Mouse (Mus musculus) natural killer cell, adult 2 months (primary cell): ENCODE data around the gene Ttc29.

Experiments used
- DNase-seq, 2 experiments: peaks; one replicate each; pipeline ENCODE4 v3.0.0; 2022; ENCODE audit warnings: low spot score in 2 of 2

Ttc29 gene

GRCm38 (mm10) chr8:78213074-78213473 lies at the start of gene Ttc29:
Gene Ttc29, plus strand, starts transcription at chr8:78213297.
- DNase-seq: no peak

DNA sequence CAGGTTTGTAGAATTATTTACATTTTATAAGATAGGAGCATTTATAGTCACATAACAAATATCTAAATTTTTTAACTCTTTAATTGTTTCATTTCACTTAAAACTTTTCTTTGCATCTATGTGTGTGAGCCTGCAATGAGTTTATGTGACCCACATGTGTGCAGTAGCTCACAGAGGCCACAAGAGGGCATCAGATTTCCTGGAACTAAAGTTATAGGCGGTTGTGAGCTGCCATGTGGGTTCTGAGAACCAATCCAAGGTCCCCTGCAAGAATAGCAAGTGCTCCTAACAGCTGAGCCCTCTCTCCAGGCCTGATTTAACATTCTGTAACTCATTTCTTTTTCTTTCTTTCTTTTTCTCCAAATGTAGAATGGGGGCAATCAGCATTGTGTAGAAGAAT lies 41.7 kb upstream of the Ttc29 start:
- DNase-seq: no peak

DNA sequence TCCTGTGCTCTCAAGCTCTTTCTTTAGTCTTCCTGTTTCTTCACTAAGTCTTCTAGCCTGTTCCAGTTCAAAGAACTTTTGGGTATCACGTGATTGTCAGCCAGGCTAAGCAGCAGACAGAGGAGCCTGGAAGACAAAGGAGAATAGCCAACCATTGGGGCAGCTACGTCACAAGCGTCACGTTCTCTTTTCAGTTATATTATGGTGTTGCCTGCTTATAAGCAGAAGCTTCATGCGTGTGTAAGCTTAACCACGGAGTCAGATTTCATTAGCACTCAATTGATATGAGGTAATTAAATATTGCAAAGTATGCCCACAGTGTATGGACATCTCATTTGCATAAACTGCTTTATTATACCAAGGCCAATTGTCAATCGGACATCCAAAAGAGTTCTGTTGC lies 30.4 kb upstream of the Ttc29 start:
- no peak for DNase-seq

DNA sequence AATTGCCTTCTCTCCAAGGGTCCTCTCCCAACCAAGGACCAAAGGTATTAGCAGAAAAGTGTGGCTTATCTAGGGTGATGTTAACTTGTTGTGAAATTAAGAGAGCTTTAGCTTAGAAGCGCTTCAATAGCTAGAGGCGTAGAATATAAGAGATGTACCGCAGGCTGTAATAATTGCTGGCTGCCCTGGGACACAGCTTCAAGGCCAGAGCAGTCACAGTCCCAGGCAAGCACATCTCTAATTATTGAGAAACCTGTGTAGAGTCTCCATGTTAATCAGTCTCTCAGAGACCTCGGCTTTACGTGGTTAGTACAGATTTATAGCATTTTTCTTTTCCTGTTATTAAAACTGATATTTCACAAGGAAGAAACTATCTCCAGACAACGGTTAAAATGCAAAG lies 29.7 kb upstream of the Ttc29 start:
- DNase-seq: no peak

DNA sequence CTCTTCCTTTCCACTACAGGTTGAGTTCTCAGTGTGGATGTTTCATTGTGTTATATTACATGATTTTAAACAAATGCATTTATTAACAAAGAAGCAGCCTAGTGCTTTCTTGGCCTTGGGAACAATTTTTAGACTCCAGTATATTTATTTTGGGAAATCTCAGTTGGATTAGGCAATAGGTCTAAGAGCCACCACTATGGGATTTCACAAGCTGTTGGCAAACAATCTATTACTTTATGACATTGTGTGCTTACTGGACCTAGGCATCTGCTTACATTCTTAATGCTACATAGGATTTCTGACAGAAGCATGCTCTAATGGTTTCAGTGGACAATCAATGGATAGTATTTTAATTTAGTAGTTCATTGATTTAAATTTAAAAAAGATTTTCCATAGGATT lies 26.0 kb upstream of the Ttc29 start:
- no peak for DNase-seq

GRCm38 (mm10) chr8:78204229-78204628 lies 8.9 kb upstream of the Ttc29 start:
- DNase-seq: no peak

DNA sequence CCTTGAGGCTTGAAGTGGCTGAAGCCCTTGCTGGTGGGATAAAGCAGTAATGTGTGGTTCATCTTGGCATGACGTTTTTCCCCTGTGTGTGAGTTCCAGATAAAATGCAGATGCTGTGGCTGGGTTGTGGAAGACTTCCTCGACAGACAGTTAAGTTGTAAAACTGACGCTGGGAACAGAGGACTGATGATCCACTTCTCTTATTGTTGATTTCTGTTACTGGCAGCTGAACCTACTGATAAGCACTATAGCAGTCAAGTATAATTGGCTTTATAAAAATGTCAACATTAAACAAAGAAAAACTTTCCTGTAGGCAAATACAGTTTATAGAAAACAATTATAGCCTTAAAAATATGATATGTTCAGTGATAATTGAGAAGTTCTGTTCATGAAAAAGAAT lies 2.7 kb upstream of the Ttc29 start:
- DNase-seq: no peak

- no peak for DNase-seq
These were observed 1.5 kb downstream of the Ttc29 start for GRCm38 (mm10) chr8:78214645-78215044.

GRCm38 (mm10) chr8:78226087-78226486 lies 13.0 kb downstream of the Ttc29 start:
- no peak for DNase-seq

DNA sequence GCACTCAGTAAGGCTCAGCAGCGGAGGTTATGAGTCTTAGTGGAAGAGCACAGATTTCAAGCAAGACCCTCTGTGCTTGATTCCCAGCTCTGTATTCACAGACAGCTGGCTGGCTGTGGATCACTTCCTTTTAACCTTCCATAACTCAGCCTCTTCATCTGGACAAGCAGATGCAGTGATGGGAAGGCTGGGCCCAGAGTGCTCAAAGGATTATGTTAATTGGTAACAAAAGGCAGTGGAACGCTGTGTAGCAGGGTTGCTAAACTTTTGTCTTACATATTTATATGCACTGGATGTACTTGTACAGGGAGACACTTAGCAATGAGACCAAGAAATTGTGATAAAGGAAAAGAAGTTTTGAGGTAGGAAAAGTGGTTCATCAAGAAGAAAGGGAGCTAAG lies 17.6 kb downstream of the Ttc29 start:
- DNase-seq: no peak

DNA sequence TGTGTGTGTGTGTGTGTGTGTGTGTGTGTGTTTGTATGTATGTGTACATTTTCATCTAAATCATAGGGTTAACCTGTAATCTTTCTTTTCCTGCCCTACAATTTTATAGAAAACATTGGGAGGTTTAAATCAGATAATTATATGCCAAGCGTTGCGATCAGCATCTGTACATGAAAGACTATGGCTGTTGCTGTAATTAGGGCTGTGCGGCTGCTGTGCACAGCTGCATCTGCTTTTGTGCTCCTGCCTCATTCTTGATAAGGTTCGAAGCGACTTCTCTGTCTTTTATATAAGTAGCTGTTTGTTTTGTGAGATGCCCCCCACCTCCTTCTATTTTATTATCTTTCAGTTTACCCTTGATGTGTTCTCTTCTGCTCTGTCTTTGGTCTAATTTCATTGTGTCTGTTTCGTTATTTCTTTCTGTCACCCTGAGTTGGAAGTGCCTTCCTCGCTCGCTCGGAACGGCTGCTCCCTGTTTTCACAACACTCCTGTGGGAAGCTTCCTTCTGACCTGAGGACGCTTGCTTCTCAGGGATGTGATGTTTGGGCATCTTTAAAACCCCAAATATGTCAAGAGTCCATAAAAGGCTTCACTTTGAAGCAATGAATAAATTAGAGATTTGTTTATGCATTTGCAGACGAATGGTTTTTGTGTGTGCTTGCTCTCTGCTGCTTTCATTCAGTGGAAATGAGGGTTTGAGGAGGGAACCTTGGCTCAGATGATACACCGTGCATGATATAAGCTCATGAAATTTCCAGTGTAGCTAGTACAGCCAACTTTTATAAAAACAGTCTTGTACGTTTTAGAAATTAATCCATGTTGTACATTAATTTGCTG lies 20.0 kb downstream of the Ttc29 start:
- DNase-seq: no peak

DNA sequence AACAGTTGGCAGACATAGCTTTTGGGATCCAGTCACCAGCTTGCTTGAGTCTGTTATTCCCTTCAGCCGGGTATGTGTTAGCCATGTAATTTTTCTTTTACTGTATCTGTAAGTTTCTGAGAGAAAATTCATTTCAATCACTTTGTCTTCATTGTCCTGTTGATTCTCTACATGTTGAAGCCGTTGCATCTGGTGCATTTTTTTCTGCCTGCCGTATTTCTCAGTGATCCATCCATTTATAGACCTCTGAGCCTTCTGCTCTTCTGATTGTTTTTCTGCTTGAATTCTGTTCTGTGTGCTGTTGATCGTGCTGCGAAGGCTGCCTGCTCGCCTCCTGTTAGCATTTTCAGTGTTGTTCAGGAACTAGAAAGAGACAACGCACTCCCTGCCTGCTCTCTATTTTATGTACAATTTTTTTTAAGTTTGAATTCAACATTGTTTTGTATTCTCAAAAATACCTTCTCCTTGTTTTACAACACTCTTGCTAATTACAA lies 20.7 kb downstream of the Ttc29 start:
- no peak for DNase-seq

GRCm38 (mm10) chr8:78237972-78238675 lies 25.0 kb downstream of the Ttc29 start:
- no peak for DNase-seq

DNA sequence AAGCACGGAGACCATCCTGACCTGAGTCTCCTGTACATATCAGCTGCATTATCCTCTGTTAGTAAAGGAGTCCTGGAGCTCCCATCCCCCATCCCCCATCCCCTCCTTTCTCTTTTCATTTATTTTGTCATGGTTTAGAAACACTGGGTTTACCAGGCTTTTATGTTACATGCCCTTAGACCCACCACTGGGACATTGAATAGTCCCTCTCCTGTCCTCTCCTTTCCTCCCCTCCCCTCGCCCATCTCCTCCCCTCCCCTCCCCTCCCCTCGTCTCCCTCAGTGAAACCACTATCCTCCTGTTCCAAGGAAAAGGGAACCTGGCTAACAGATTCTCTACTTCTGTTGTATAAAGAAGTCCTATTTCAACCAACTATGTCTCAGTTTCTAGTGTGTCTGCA lies 38.0 kb downstream of the Ttc29 start:
- no peak for DNase-seq

DNA sequence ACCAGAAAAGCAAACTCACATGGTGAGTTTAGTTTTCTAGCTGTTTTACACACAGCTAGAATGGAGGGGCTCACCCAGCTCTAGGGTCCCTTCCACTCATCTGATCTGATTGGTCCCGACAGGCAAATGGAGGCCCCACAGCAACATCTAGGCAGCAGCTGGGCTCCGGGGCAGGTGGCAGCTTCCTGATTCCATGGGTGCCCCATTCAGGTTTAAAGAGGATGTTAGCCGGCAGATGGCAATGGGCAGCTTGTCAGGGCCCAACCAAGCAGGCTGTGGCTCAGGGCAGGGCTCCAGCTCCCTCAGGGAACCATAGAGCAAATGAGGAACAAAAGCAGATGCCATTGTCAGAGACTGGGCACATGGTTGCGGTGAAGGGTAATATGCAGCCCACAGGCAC lies 41.3 kb downstream of the Ttc29 start:
- no peak for DNase-seq

DNA sequence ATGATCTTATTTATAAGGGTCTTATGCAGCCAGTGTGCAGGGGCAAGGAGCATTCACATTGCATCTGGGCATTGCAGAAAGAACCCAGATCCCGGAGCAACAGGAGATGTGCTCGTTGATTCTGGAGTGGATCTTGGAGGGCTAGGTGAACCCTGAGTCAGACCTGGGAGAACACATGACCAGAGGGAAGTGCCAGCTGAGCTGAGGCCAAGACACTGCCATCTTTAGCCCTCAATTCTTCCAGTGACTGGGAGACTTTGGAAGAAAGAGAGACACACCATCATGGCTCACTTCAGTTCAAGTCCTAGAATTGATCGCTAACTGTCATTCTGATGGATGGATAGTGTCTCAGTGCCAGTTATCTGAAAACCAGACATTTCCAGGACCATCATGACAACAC lies 41.9 kb downstream of the Ttc29 start:
- DNase-seq: no peak

GRCm38 (mm10) chr8:78265506-78265905 lies 52.4 kb downstream of the Ttc29 start:
- no peak for DNase-seq

DNA sequence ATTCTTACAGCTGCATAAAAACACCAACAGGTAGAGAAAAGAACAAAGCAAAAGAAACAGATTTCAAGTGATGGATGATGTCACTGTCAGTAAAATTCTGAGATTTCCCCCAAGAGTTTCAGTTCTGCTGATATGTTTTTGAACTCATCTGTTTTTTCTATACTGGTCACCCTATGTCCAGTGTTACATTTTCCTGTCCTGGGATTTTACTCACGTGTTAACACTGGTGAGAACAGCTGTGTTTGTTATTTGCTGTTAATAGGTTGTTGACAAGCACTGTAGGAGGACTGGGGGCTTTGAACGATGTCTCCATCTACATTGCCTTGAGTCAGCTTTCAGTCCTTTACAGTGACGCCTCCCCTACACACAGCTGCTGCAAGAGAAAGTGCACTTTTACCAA lies 53.1 kb downstream of the Ttc29 start:
- DNase-seq: no peak

DNA sequence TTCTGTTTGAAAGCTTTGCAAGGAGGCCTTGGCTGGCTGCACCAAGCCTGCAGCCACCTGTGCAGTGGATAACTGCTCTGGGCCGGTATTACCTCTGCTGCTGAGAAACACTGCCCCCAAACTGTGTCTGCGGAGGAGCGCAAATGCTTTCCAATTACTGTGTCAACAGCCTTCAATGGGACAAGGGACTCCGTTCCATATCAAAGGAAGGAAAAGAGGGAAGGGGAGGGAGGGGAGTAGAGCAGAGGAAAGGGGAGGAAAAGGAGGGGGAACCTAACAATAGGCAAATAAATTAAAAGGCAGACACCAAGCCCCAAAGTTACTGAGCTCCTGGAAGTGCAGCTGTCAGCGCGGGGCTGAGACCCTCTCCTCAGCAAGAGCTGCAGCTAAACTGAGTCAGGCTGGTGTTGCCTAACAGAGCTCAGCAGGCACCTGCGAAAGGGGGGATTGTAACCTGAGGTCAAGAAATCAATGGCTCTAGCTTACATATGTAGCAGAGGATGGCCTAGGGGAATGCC lies 54.9 kb downstream of the Ttc29 start:
- DNase-seq: no peak

DNA sequence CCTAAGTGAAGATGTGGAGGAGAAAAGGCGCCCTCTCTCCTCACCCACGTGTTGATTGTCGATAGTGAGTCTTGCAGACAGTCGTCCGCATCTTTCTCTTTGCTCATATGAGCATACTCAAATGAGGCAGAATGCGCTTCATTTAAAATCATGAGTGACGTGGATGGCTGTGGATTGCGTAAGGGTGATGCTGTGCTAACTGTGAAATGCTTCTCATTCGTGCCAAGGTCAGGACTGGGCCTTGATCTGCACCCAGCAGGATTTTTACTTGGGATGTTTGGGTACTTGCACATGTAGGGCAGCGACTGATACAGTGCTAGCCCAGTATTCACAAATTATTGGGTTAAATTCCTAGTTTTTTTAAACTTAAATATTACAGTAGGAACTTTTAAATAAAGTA lies 56.2 kb downstream of the Ttc29 start:
- DNase-seq: no peak

DNA sequence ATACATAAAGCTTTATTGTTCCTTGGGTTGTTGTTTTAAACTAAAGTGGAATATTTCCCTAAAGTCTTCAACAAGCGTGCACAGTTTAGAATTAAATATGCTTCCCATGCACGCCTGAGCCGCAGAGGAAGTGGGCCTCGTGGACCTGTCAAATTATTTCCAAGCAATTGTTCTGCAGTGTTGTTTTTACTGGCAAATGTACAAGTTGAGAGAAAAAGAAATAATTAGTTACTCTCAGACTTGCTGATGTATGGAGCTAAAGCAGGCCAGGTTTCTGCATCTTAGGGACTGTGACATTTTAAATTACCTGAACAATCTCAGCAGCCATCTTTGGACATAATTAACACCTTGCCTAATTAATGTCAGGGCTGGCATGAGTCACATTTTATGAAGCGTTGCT lies 58.3 kb downstream of the Ttc29 start:
- no peak for DNase-seq

DNA sequence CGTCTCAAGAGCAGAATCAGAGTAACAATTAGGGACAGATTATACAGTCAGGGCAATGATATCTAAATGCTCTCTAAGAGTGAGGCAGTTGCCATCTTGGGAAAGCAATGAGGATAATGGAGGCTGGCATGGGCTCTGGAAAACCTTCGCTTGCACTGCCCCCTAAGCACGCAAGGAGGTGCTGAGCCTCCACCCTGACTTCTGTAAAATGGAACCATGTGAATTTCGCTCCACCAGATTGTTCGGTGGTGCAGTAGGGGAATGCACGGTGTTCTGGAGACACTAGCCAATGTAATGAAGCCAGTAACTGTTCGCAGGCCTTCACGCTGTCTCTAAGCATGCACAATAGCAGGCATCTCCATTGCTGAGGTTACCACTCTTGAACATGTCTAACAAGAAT lies 63.0 kb downstream of the Ttc29 start:
- no peak for DNase-seq

DNA sequence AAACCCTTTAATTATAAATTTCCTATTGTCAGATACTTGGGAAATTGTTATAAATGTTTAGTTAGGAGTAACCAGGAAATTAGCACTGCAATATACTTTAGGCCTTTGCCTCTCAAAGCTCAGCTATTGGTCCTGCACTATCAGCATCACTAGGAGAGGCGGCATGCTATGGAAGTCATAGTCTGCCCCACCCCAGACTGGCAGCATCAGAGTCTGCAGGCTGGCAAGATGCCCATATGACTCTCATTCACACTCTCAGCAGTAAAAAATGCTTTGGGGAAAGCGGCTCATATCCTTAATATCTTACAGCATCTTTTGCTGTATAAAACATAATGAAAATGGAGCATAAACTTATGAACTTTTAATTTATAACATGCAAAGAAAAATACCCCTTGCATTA lies 64.3 kb downstream of the Ttc29 start:
- no peak for DNase-seq
